Mouse (Mus musculus) intestine, postnatal 0 days (tissue): ENCODE measurements at regions not wholly inside any gene's neighbourhood (a gene's known extent, or its start where the extent isn't known, plus 50 kb on each side); places are given as distances from the start of the nearest gene placed in this dataset.

Experiments used
- ATAC-seq: fragments of 200-750 bp; cut with Nextera tagmentation; 2 replicates; pipeline ENCODE4 v1.8.0; 2017; ENCODE audit warnings: mild to moderate bottlenecking, moderate TSS enrichment, moderate library complexity
- H3K27ac ChIP-seq: fragments of 300-500 bp; sonication (generic); 2 replicates; pipeline ENCODE4 v1.5.1; 2014; ENCODE audit warnings: mild to moderate bottlenecking, low read depth, low read length, moderate library complexity
- H3K27me3 ChIP-seq: fragments of 300-500 bp; sonication (generic); replicated peaks from 2 replicates; pipeline ENCODE4 v1.6.1; 2014; ENCODE audit warnings: low read length, mixed read lengths; ENCODE audit not compliant: control insufficient read depth, insufficient read depth
- H3K36me3 ChIP-seq: fragments of 300-500 bp; sonication (generic); 2 replicates; pipeline ENCODE4 v1.6.1; 2014; ENCODE audit warnings: mild to moderate bottlenecking, moderate library complexity; ENCODE audit not compliant: control insufficient read depth, insufficient read depth
- H3K4me1 ChIP-seq: fragments of 300-500 bp; sonication (generic); replicated peaks from 2 replicates; pipeline ENCODE4 v1.6.1; 2014; ENCODE audit warnings: antibody characterized with exemption, low read length, mixed read lengths; ENCODE audit not compliant: control insufficient read depth, insufficient read depth
- H3K4me2 ChIP-seq: fragments of 300-500 bp; sonication (generic); replicated peaks from 2 replicates; pipeline ENCODE4 v1.6.1; 2014; ENCODE audit warnings: low read depth, mild to moderate bottlenecking, moderate library complexity
- H3K4me3 ChIP-seq: fragments of 300-500 bp; sonication (generic); 2 replicates; pipeline ENCODE4 v1.5.1; 2014; ENCODE audit warnings: low read depth, low read length
- H3K9ac ChIP-seq: fragments of 300-500 bp; sonication (generic); 2 replicates; pipeline ENCODE4 v1.6.1; 2014; ENCODE audit warnings: mild to moderate bottlenecking, low read depth, low read length
- H3K9me3 ChIP-seq: fragments of 300-500 bp; sonication (generic); 2 replicates; pipeline ENCODE4 v1.6.1; 2016; ENCODE audit warnings: mixed run types; ENCODE audit not compliant: control insufficient read depth
- CTCF ChIP-seq: sonication (generic); IDR thresholded peaks from 2 replicates; pipeline ENCODE4 v1.5.1; 2016; ENCODE audit warnings: low read depth, mild to moderate bottlenecking, control low read depth, antibody characterized with exemption, moderate library complexity
- WGBS: fragments of 180-500 bp; shearing (Covaris S2); extraction: QIAGEN DNeasy Blood & Tissue Kit; methylation state at CpG from one replicate; pipeline ENCODE4 v1.1.7; 2014; 5-methylcytosine and 5-hydroxymethylcytosine counted together

DNA sequence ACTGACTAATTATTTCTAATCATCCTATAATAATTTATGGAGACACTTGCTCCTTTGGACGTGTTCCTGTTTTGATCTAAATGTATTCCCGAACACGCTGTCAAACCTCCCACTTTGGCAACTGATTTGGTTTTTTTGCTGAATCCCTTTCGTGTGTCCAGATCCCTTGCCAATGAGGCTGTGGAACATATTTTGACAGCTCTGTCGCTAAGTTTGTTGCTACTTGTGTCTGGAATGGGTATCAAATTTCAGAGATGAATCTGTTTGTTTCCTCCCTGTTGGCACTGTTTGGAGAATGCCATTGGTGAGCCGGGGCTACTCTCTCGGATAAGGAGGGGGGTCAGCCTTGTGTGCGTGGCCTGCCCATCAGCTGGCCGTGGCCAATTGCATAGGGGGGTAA, 277.2 kb upstream of the Tshz3 start:
- no peak overlapping the region for H3K9ac ChIP-seq
- 71% methylated on average over 9 of the region's 9 CpGs for WGBS
- ATAC-seq, result no peak
- no peaks in the 10 kb centered on the region for H3K36me3 ChIP-seq
- no peaks in the 10 kb centered on the region for H3K27me3 ChIP-seq
- TF ChIP-seq CTCF, result no peak
- H3K9me3 ChIP-seq, result no peaks in the 10 kb centered on the region
- no peak overlapping the region for H3K4me2 ChIP-seq
- no peak overlapping the region for H3K4me3 ChIP-seq
- H3K4me1 ChIP-seq, result no peaks in the 10 kb centered on the region
- no peak overlapping the region for H3K27ac ChIP-seq

DNA sequence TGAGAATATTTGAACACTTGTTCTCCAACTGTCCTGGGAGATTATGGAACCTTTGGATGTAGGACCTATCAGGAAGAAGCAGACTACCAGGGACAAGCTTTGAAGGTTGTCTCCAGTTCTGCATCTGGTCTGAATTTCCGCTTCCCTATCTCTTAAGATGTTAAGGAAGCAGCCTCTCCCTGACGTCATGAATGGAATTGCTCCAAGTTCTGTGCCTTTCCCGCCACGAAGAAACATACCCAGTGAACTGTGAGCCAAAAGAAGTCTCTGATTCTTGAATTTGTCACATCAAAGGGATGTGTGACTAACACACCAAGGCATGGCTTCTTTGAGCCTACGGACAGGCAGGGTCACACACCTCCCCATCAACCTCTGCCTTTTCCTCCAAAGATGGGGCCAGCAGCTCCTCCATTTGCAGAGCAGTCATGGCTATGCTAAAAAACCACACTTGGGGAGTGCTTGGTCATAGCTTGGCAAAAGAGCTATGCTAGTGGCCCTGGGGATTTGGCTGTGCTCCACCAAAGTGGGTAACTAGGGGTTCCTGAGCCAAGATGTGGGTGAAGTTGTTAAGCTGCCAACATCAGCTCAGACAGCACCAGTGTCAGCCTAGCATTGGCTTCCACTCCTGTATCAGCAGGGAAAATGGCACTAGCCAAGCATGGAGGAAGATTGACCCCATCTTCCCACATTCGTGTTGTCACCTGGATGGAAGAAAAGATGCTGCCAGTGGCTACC, 248.6 kb upstream of the Tshz3 start:
- no peak overlapping the region for H3K27ac ChIP-seq
- no peak overlapping the region for H3K9ac ChIP-seq
- no peaks in the 10 kb centered on the region for H3K36me3 ChIP-seq
- H3K4me1 ChIP-seq, result no peaks in the 10 kb centered on the region
- H3K4me2 ChIP-seq, result no peak overlapping the region
- WGBS, result 77% methylated on average over 6 of the region's 6 CpGs
- no peaks in the 10 kb centered on the region for H3K27me3 ChIP-seq
- H3K9me3 ChIP-seq, result no peaks in the 10 kb centered on the region
- no peak for ATAC-seq
- H3K4me3 ChIP-seq, result no peak overlapping the region
- no peak for TF ChIP-seq CTCF

- Histone ChIP-seq H3K27ac (no peak overlapping the region), H3K36me3 (no peaks in the 10 kb centered on the region), H3K4me1 (no peaks in the 10 kb centered on the region), H3K9ac (no peak overlapping the region), H3K4me3 (no peak overlapping the region), H3K9me3 (no peaks in the 10 kb centered on the region), H3K27me3 (no peaks in the 10 kb centered on the region), H3K4me2 (no peak overlapping the region)
- no peak for ATAC-seq
- WGBS, result 85% methylated on average over 4 of the region's 4 CpGs
- TF ChIP-seq CTCF, result no peak
Observed at GRCm38 (mm10) chr7:36453816-36454215, 244.1 kb upstream of the Tshz3 start.

DNA sequence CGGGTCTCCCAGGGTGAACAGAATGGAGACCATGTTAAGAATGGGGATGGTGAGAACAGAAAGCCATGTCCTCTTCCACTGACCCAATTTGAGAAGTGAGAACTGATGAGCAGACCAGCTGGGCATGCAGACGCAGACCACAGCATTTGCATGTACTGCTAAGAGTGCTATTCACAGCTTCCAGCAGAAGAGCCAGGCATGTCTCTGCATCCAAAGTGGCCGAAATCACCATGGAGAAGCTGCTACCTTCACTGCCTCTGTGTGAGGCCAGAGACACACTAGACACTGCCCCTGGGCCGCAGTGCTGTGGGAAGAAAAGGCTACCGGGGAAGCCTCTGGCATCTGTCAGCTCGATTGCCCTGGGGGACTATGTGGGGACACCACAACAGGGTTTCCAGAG, 241.8 kb upstream of the Tshz3 start:
- H3K4me3 ChIP-seq, result no peak overlapping the region
- no peaks in the 10 kb centered on the region for H3K36me3 ChIP-seq
- TF ChIP-seq CTCF, result no peak
- H3K27ac ChIP-seq, result no peak overlapping the region
- H3K4me2 ChIP-seq, result no peak overlapping the region
- H3K4me1 ChIP-seq, result no peaks in the 10 kb centered on the region
- WGBS, result 89% methylated on average over 6 of the region's 6 CpGs
- ATAC-seq, result no peak
- no peaks in the 10 kb centered on the region for H3K27me3 ChIP-seq
- H3K9ac ChIP-seq, result no peak overlapping the region
- H3K9me3 ChIP-seq, result no peaks in the 10 kb centered on the region

GRCm38 (mm10) chr7:36462422-36462833, 235.5 kb upstream of the Tshz3 start:
- Histone ChIP-seq H3K4me2 (no peak overlapping the region), H3K27me3 (no peaks in the 10 kb centered on the region), H3K9ac (no peak overlapping the region), H3K36me3 (no peaks in the 10 kb centered on the region), H3K9me3 (no peaks in the 10 kb centered on the region), H3K4me1 (no peaks in the 10 kb centered on the region), H3K4me3 (no peak overlapping the region), H3K27ac (peak overlapping the region; percentile 15; the same call in 1 of the 2 replicates)
- no peak for TF ChIP-seq CTCF
- WGBS, result 54% methylated on average over 5 of the region's 5 CpGs
- no peak for ATAC-seq

- no peak for ATAC-seq
- Histone ChIP-seq H3K4me2 (no peak overlapping the region), H3K27ac (no peak overlapping the region), H3K36me3 (no peaks in the 10 kb centered on the region), H3K9ac (no peak overlapping the region), H3K27me3 (no peaks in the 10 kb centered on the region), H3K9me3 (no peaks in the 10 kb centered on the region), H3K4me1 (no peaks in the 10 kb centered on the region), H3K4me3 (no peak overlapping the region)
- TF ChIP-seq CTCF, result no peak
Observed at GRCm38 (mm10) chr7:36469386-36469785, 228.5 kb upstream of the Tshz3 start.

GRCm38 (mm10) chr7:36473532-36473931, 224.4 kb upstream of the Tshz3 start:
- H3K27me3 ChIP-seq, result no peaks in the 10 kb centered on the region
- H3K9ac ChIP-seq, result no peak overlapping the region
- no peak for ATAC-seq
- H3K4me2 ChIP-seq, result no peak overlapping the region
- TF ChIP-seq CTCF, result no peak
- no peak overlapping the region for H3K27ac ChIP-seq
- H3K36me3 ChIP-seq, result no peaks in the 10 kb centered on the region
- H3K9me3 ChIP-seq, result no peaks in the 10 kb centered on the region
- no peak overlapping the region for H3K4me3 ChIP-seq
- 74% methylated on average over 2 of the region's 2 CpGs for WGBS
- no peaks in the 10 kb centered on the region for H3K4me1 ChIP-seq
